Mouse (Mus musculus): Measurements from ENCODE around the gene Xxylt1. TPM values are rescaled to one million over a fixed set of nuclear protein-coding genes. Genes with fewer than 3 reads are reported as not detected.

Xxylt1 gene
- polyA plus RNA-seq, 1 experiment = 16.8 TPM

- no peak overlapping the region for H3K27ac ChIP-seq (ENCODE audit: insufficient read depth, low read depth, low read length)
- 78% methylated on average over 5 of the region's 5 CpGs for WGBS
- no peak overlapping the region for H3K4me3 ChIP-seq (ENCODE audit: insufficient read depth, low read depth, low read length)
- no peak for TF ChIP-seq CTCF (conservative IDR thresholded peaks at IDR 0.05; ENCODE audit: insufficient read depth, insufficient read length, low read depth, low read length)
- TF ChIP-seq POLR2A (IDR thresholded peaks at IDR 0.05; ENCODE audit: low read depth, low read length) = no peak
- no peaks in the 10 kb centered on the region for H3K36me3 ChIP-seq (ENCODE audit: control insufficient read depth, insufficient read depth, low read length)
- H3K4me1 ChIP-seq (ENCODE audit: control insufficient read depth, insufficient read depth, low read length) = peaks cover 3% of the 10 kb centered on the region; the same call in 1 of the 2 replicates
- no peak for DNase-seq
- H3K27me3 ChIP-seq (replicated peaks; ENCODE audit: control insufficient read depth, insufficient read depth, low read length) = no peaks in the 10 kb centered on the region
These were observed 85.8 kb downstream of the Xxylt1 start for GRCm38 (mm10) chr16:30995446-30995845.

GRCm38 (mm10) chr16:30994881-30995280, 86.4 kb downstream of the Xxylt1 start:
- no peak for DNase-seq
- Histone ChIP-seq H3K4me1 (ENCODE audit: control insufficient read depth, insufficient read depth, low read length) (peaks cover 3% of the 10 kb centered on the region; the same call in 1 of the 2 replicates), H3K36me3 (ENCODE audit: control insufficient read depth, insufficient read depth, low read length) (no peaks in the 10 kb centered on the region), H3K27me3 (replicated peaks; ENCODE audit: control insufficient read depth, insufficient read depth, low read length) (no peaks in the 10 kb centered on the region), H3K27ac (ENCODE audit: insufficient read depth, low read depth, low read length) (peak overlapping the region; percentile 6; the same call in 1 of the 2 replicates), H3K4me3 (ENCODE audit: insufficient read depth, low read depth, low read length) (no peak overlapping the region)
- TF ChIP-seq CTCF (conservative IDR thresholded peaks at IDR 0.05; ENCODE audit: insufficient read depth, insufficient read length, low read depth, low read length) (no peak), POLR2A (IDR thresholded peaks at IDR 0.05; ENCODE audit: low read depth, low read length) (no peak)
- WGBS = 69% methylated on average over 2 of the region's 2 CpGs

- Histone ChIP-seq H3K36me3 (ENCODE audit: control insufficient read depth, insufficient read depth, low read length) (no peaks in the 10 kb centered on the region), H3K4me1 (ENCODE audit: control insufficient read depth, insufficient read depth, low read length) (peaks cover 3% of the 10 kb centered on the region; the same call in 1 of the 2 replicates), H3K27ac (ENCODE audit: insufficient read depth, low read depth, low read length) (peak overlapping the region; percentile 6; the same call in 1 of the 2 replicates), H3K4me3 (ENCODE audit: insufficient read depth, low read depth, low read length) (no peak overlapping the region), H3K27me3 (replicated peaks; ENCODE audit: control insufficient read depth, insufficient read depth, low read length) (no peaks in the 10 kb centered on the region)
- TF ChIP-seq CTCF (conservative IDR thresholded peaks at IDR 0.05; ENCODE audit: insufficient read depth, insufficient read length, low read depth, low read length) (no peak), POLR2A (IDR thresholded peaks at IDR 0.05; ENCODE audit: low read depth, low read length) (no peak)
- WGBS = 68% methylated on average over 7 of the region's 7 CpGs
- no peak for DNase-seq
These were observed 86.9 kb downstream of the Xxylt1 start for GRCm38 (mm10) chr16:30994296-30994695.

GRCm38 (mm10) chr16:30992568-30992967, 88.7 kb downstream of the Xxylt1 start:
- WGBS = 57% methylated on average over 5 of the region's 5 CpGs
- 0 out of 2 replicates have a peak overlapping the region, but pooled peaks have one; percentile 33 for H3K27ac ChIP-seq (ENCODE audit: insufficient read depth, low read depth, low read length)
- DNase-seq = peak; percentile 66
- H3K36me3 ChIP-seq (ENCODE audit: control insufficient read depth, insufficient read depth, low read length) = no peaks in the 10 kb centered on the region
- TF ChIP-seq CTCF (conservative IDR thresholded peaks at IDR 0.05; ENCODE audit: insufficient read depth, insufficient read length, low read depth, low read length) = no peak
- no peak for TF ChIP-seq POLR2A (IDR thresholded peaks at IDR 0.05; ENCODE audit: low read depth, low read length)
- no peak overlapping the region for H3K4me3 ChIP-seq (ENCODE audit: insufficient read depth, low read depth, low read length)
- no peaks in the 10 kb centered on the region for H3K27me3 ChIP-seq (replicated peaks; ENCODE audit: control insufficient read depth, insufficient read depth, low read length)
- H3K4me1 ChIP-seq (ENCODE audit: control insufficient read depth, insufficient read depth, low read length) = 0 out of 2 replicates have a peak, but pooled peaks cover 3% of the 10 kb centered on the region

GRCm38 (mm10) chr16:30990661-30991060, 90.6 kb downstream of the Xxylt1 start:
- no peak for DNase-seq
- Histone ChIP-seq H3K4me1 (ENCODE audit: control insufficient read depth, insufficient read depth, low read length) (0 out of 2 replicates have a peak, but pooled peaks cover 3% of the 10 kb centered on the region), H3K27me3 (replicated peaks; ENCODE audit: control insufficient read depth, insufficient read depth, low read length) (no peaks in the 10 kb centered on the region), H3K27ac (ENCODE audit: insufficient read depth, low read depth, low read length) (no peak overlapping the region), H3K36me3 (ENCODE audit: control insufficient read depth, insufficient read depth, low read length) (no peaks in the 10 kb centered on the region), H3K4me3 (ENCODE audit: insufficient read depth, low read depth, low read length) (no peak overlapping the region)
- 58% methylated on average over 2 of the region's 2 CpGs for WGBS
- no peak for TF ChIP-seq POLR2A (IDR thresholded peaks at IDR 0.05; ENCODE audit: low read depth, low read length)
- no peak for TF ChIP-seq CTCF (conservative IDR thresholded peaks at IDR 0.05; ENCODE audit: insufficient read depth, insufficient read length, low read depth, low read length)

- Histone ChIP-seq H3K27ac (ENCODE audit: insufficient read depth, low read depth, low read length) (no peak overlapping the region), H3K4me3 (ENCODE audit: insufficient read depth, low read depth, low read length) (no peak overlapping the region), H3K36me3 (ENCODE audit: control insufficient read depth, insufficient read depth, low read length) (no peaks in the 10 kb centered on the region), H3K27me3 (replicated peaks; ENCODE audit: control insufficient read depth, insufficient read depth, low read length) (no peaks in the 10 kb centered on the region), H3K4me1 (ENCODE audit: control insufficient read depth, insufficient read depth, low read length) (0 out of 2 replicates have a peak, but pooled peaks cover 4% of the 10 kb centered on the region)
- WGBS = 68% methylated on average over 6 of the region's 6 CpGs
- peak; percentile 84 for DNase-seq
- TF ChIP-seq CTCF (conservative IDR thresholded peaks at IDR 0.05; ENCODE audit: insufficient read depth, insufficient read length, low read depth, low read length) = no peak
These were observed 93.0 kb downstream of the Xxylt1 start for GRCm38 (mm10) chr16:30988225-30988624.

GRCm38 (mm10) chr16:30987684-30988083, 93.5 kb downstream of the Xxylt1 start:
- DNase-seq = no peak
- Histone ChIP-seq H3K27ac (ENCODE audit: insufficient read depth, low read depth, low read length) (no peak overlapping the region), H3K4me3 (ENCODE audit: insufficient read depth, low read depth, low read length) (no peak overlapping the region), H3K36me3 (ENCODE audit: control insufficient read depth, insufficient read depth, low read length) (no peaks in the 10 kb centered on the region), H3K4me1 (ENCODE audit: control insufficient read depth, insufficient read depth, low read length) (0 out of 2 replicates have a peak, but pooled peaks cover 6% of the 10 kb centered on the region), H3K27me3 (replicated peaks; ENCODE audit: control insufficient read depth, insufficient read depth, low read length) (no peaks in the 10 kb centered on the region)
- no peak for TF ChIP-seq CTCF (conservative IDR thresholded peaks at IDR 0.05; ENCODE audit: insufficient read depth, insufficient read length, low read depth, low read length)
- no peak for TF ChIP-seq POLR2A (IDR thresholded peaks at IDR 0.05; ENCODE audit: low read depth, low read length)
- WGBS = 77% methylated on average over 6 of the region's 6 CpGs

Data from kidney, adult 2 months (tissue).